Mouse (Mus musculus): Measurements from ENCODE around the gene Atpaf1.
A peak's percentile ranks its signal among the peaks of the same experiment; 100 is the strongest.

The Atpaf1 gene

DNA sequence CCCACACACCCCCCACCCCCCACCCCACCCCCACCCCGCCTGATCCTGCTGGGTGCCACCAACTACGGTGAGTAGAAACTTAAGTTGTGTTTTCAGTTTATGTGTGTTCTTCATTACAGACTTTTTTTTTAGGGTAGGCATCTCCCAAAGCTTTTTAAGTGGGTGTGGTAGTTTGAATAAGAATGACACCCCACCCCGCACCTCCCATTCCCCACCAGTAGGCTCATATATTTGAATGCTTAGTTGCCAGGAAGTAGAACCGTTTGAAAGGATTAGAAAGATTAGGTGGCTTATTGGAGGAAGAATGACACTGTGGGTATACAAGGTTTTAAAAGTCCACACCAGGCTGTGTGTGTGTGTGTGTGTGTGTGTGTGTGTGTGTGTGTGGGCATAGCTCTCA lies 27.7 kb downstream of the Atpaf1 start:
- DNase-seq (ENCODE audit: low spot score in 2 of 2), result no peak

DNA sequence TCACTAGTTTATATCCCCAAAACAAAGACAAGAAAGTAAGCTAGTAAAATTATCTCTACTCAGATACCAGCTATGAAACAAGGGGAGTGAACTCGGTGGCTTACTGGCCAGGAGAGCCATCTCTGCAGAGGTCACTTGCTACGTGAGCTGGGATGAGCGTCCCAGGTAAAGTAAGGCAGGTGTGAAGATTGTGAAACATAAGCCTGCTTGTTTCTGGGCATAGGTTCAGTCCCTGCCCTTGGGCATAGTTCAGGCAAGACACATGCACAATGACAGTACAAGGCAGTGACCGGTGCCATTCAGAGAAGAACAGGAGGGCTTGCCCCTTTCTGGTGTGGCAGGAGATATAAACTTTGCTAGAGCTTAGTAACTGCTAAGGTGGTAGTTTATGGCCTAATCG lies 31.0 kb downstream of the Atpaf1 start:
- no peak for DNase-seq (ENCODE audit: low spot score in 2 of 2)

DNA sequence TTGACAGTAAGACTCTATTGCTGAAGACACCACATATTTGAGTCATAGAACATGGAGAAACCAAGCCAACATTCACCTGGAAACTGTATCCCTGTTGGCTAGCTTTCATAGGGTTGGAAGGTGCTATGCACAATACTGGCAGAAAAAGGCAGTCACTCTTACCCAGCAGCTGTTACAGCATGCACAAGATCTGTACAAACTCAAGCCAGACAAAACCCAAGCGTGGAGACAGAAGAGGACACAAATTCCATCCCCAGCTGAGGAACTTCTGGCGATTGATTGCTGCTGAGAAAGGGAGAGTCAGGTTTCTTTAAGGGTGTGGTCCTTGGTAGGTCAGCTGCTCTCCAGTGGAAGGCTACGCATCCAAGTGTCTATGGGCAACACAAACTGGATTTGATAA lies 35.6 kb downstream of the Atpaf1 start:
- DNase-seq (ENCODE audit: low spot score in 2 of 2), result no peak

DNA sequence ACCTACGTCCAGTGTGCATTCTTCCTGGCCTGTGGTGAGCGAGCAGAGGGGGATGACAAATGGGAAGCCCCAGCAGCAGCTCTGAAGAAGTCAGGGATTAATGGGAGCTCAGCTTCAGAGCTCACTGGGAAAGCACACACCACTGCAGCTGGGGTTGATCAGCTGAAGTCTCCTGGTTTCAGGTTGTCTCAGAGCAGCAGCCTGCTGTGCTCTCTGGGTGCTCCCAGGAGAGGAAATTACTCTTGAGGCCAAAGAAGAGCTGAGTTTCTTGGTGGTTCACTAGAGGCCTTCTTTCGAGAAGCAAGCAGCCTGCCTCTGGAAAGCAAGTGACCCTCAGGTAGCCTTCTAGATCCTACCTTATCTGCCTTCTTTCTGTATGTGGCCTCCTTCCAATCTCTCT lies 36.3 kb downstream of the Atpaf1 start:
- no peak for DNase-seq (ENCODE audit: low spot score in 2 of 2)

DNA sequence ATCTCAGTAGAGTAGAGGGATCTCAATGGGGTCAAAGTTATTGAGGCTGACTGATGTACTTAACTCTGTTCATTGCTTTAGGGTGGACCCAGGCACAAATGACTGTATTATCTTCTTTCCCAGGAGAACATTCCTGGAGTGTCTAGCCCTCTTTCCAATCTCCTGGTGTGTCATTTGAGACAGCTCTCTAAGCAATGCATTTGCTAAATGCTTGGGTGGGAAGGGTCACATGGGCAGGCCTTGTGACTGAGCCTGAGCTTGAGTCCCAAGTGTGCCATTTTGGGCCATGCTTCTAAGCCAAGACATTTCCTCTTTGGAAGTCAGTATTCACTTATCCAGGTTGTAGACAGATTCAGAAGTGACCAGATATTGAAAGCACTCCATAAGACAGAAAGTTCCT lies 36.8 kb downstream of the Atpaf1 start:
- DNase-seq (ENCODE audit: low spot score in 2 of 2), result no peak

DNA sequence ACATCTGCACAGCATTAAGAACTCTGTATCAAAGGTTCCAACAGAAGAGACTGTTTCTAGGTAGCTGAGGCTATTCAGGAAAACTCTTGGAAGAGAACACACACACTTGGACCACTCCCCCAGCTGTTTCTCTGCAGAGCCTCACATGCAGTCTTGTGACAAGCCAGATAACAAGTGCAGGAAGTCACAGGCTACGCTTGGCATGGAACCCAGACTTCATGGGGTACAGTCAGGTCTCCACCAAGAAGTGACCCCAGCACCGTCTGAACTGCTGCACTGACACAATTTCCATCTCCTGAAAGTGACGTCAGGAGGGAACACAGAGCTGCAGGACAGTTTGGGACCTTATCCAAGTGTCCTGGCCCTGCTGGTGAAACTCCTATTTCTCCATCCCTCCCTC lies 37.3 kb downstream of the Atpaf1 start:
- DNase-seq (ENCODE audit: low spot score in 2 of 2), result no peak

DNA sequence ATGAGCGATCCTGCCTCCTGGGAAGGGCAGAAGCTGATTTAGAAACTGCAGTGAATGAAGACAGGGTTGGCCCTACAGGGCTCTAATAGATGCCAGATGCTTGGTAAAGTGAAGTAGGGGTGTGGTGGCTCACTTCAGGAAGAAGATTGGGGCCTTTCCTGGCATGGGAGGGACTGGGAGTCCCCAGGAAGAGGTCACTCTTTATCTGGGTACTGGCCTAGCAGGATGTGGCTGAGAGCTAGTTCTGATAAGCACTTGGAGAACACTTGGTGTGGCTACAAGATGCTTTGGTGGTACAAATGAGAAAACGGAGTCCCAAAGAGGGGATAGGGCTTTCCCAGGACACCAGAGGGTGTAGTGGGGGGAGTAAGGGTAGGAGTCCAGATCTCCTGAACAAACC lies 39.6 kb downstream of the Atpaf1 start:
- DNase-seq (ENCODE audit: low spot score in 2 of 2), result no peak

DNA sequence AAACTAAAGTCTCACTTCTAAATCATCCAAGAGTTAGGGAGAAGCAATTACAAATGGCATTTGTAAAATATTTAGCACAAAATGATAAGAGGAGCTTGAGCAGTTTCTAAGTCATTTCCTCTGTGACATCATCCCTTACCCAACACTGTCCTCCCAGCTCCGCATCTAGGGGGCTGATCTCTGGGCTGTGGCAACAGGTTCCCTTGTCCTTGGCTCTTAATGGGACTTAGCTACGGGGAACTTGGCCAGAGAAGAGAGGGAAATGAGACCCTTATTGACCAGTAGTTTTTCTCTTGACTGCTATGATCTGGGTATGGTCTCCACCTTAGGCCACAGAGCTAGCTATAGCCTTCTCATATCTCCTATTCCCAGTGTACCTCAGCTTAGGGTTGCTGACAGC lies 40.7 kb downstream of the Atpaf1 start:
- no peak for DNase-seq (ENCODE audit: low spot score in 2 of 2)

DNA sequence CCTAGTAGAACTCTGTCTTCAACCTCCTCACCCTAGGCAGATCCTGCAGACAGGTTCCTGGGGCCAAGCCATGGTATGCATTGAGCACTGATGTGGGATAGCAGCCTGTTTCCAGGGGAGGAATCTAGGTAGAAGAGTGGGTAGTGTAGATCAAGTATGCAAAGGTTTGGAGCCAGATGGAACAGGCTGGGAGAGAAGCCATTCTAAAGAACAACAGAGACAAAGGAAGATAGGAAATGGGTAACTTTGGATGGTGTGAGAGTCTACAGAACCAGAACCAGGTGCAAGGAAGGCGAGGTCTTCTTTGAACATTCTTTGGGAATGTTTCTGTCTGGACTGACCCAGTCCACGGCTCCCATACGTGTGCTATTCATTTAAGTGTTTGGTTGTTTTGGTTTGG lies 42.5 kb downstream of the Atpaf1 start:
- no peak for DNase-seq (ENCODE audit: low spot score in 2 of 2)

DNA sequence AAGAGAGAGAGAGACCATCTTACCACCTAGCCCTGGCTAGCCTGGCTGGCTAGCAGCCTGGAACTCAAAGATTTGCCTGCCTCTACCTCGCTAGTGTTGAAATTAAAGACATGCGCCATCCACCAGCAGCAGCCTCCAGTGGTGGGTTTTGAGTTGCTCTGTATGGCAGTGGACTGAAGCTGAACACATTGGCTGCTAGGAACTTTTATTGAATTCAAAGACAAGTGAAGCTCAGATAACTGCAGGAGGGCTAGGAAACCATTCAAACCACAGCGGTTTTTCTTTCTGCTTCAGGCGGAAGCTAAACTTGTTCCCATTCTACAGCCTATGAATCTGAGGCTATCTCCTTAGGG lies 42.9 kb downstream of the Atpaf1 start:
- DNase-seq (ENCODE audit: low spot score in 2 of 2), result no peak

DNA sequence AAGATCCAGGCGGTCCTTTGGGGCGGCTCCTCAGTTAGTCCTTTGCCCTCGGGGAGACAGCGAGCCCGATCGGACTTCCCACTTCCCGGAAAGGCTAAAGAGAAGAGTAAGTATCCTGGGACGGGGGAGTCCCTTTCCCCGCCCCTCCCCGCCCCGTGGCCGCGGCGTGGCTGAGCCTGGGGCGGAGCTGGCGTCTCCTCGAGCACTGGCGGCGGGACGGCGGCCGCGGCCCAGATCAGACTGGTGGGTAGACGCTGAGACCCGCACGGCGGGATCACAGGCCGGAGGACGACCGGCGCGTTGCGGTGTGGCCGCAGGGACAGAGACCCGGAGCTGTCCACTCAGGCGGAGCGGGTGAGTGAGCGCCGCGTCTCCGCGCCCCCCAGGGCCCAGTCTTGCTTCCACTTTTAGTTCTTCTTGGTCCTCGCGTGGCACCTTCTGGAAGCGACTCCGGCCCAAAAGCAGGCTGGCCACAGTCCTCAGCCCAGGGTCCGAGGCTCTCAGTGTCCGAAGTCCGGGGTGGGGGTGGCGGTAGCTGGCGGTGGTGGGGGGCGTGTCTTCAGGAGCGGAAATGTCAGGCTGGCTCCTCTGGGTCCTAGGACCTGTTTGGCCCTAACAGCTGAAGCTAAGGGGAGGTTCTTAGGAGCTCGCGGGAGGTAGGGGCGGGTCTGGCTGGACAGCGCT lies 43.4 kb downstream of the Atpaf1 start, which contains the start of gene Mob3c:
Mob3c (plus strand) TSS at position 205 of the 684 bp plus-strand sequence.
- peak; percentile 70 to 86 for DNase-seq (ENCODE audit: low spot score in 2 of 2)

DNA sequence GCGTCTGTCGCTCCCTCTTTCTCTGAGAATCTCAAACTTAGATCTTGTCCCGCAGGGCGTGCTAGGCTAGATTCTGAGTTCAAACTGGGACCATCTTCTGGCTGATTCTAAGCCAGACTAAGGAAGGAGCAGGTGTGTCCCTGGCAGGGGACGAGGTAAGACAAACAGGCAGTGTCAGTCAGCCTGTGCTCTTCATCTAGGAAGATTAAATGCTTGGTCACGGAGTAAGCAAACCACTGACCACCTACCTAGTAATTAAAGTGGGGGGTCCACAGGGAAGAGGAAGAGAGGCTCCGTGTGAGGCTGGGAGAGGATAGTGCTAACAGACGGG lies 43.9 kb downstream of the Atpaf1 start:
- no peak for DNase-seq (ENCODE audit: low spot score in 2 of 2)

DNA sequence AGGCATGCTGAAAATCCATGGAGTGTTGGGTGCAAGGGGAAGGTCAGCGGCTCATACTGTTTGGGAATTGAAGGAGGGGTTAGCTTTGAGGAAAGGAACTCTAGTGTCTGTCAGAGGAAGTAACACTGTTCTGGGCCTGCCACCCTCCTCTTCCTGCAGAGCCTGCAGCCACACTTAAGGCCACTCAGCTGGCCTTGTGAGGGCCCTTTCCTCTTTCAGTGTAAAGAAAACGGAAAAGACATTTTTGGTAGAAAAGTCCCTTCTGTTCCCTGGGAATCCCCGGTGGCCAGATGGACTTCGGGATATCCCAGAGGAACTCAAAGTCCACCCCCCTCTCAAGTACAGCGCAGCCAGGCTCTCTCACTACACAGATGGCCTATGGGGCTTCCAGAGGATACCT lies 45.9 kb downstream of the Atpaf1 start:
- no peak for DNase-seq (ENCODE audit: low spot score in 2 of 2)

DNA sequence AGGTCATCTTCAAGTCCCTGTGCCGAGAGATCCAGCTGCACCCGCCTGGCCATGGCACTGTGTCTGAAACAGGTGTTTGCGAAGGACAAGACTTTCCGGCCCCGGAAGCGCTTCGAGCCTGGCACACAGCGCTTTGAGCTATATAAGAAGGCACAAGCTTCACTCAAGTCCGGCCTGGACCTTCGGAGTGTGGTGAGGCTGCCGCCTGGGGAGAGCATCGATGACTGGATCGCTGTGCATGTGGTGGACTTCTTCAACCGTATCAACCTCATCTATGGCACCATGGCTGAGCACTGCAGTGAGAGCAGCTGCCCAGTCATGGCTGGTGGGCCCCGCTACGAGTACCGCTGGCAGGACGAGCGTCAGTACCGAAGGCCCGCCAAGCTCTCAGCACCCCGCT lies 46.6 kb downstream of the Atpaf1 start:
- DNase-seq (ENCODE audit: low spot score in 2 of 2), result no peak

DNA sequence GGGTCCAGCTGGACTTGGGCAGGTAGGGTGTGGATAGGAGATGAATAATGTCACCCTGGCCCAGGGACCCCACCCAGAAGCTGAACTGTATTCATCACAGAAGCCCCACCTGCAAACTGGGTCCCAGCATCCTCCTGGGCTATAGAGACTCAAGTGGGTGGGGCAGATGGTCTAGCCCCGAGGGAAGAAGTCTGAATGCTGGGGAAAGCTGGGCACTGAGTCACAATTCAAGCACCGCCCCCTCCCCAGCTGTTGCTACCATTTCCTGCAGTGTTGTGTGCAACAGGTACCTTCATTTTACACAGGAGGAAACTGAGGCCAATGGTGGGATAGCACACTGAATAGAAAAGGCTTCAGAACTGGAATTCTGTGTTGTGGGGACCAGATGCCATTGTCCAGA lies 47.4 kb downstream of the Atpaf1 start:
- DNase-seq (ENCODE audit: low spot score in 2 of 2), result no peak

DNA sequence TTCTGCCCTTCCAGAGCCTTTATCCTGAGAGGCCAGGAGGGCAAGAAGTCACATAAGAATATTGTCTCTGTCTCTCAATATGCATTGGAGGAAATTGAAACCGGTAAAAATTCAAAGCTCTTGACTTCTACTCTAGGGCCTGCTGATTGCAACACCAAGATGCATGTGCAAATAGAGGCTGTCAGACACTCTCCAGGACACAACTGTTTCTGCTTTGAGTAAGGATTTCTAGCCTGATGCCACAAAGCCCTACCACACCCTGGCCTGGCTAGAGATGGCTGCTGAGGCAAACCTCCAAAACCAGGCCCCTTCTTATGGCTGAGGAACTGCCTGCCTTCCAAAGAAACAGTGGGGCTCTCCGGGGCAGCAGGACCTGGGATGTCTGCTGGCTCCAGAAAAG lies 51.0 kb downstream of the Atpaf1 start:
- DNase-seq (ENCODE audit: low spot score in 2 of 2), result no peak

DNA sequence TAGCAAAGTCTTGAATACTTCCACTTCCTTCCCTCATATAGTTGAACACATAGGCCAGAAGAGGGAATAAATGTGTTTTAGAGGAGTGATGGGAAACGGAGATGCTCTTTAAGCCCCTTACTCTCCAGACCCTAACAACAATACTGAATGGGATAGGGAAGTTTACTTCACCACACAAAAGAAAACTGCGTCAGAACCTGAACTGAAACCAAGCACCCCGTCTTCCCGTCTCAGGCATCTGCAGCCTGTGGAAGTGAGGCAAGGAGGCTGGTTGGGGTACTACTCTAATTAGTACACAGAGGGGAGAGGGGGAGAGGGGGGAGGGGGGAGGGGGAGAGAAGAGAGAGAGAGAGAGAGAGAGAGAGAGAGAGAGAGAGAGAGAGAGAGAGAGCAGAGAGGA lies 53.6 kb downstream of the Atpaf1 start:
- DNase-seq (ENCODE audit: low spot score in 2 of 2), result no peak

DNA sequence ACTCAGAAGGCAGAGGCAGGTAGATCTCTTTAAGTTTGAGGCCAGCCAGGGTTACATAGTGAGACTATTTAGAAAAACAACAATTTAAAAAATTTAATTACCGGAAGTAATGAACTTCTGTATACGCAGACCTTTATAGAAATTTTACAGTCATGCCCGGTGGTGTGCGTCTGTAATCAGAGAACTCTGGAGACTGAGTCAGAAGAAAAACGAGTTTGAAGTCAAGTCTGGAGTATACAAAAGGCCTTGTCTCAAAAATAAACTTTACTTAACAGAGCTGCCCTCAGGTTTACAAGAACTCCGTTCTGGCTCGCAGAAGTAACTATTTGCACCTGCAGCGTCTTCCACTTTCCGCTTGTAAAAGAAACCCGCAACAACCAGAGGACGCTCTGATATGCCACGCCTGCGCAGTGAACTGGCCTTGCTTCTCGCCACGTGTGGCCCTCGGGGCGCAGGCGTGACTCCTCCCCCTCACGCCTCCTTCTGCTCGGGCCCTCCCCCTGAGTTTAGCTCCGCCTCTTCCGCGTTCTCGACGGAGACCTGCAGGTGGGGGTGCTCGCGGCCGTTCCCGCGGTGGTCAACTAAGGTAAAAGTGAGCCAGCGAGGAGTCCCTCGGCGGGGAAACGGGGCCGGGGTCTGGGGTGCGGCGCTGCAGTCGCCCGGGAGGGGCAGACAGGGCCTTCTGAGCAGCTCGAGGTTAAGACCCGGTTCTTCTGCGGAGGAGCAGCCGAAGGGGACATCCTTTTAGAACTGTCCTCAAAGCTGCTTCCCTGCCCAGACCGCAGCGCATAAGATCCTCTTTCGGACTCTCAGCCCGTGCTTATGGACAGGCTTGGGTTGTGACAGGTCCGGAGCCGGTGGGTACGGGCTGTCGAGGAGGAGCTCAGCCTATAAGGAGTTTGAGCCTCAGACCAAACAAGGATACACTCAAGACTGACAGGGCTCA lies 54.4 kb downstream of the Atpaf1 start, which contains the start of gene Mknk1:
Mknk1 (plus strand) TSS at position 503 of the 946 bp plus-strand sequence.
- peak; percentile 94 to 96 for DNase-seq (ENCODE audit: low spot score in 2 of 2)

DNA sequence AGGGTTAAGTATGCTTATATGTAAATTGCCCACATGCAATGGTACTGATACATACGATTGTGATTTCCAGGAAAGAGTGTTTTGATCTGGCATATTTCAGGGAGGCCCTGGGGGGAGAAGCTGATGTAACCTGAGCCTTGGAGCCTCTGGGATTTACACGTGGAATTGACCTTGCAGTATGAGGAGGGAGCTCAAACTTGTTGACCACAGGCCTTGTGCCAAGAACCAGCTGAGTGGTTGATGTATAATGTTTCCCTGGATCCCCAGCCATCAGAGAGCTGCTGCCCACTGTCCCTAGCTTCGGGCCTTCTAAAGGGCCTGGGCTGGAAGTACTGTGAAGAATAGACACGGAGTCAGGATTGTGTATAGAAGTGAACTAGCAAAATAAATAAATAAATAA lies 55.3 kb downstream of the Atpaf1 start:
- DNase-seq (ENCODE audit: low spot score in 2 of 2), result no peak

DNA sequence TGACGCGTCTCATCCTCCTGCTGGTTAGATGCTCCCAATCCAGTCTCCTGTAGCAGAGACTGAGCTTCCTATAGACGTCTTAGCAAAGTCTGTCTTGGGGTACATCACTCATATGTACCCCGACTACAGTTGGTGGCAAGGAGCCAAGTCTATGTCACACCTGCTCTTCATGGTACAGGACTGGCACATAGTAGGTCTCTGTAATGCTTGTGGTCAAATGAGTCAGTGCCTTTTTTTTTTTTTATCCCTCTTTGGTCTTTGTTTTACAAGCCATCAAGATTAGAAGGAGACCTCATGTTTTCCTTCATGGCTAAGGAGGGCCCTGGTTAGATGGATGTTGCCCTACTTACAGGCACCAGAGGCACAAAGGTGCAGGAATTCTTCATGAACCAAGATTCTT lies 56.2 kb downstream of the Atpaf1 start:
- DNase-seq (ENCODE audit: low spot score in 2 of 2), result no peak

DNA sequence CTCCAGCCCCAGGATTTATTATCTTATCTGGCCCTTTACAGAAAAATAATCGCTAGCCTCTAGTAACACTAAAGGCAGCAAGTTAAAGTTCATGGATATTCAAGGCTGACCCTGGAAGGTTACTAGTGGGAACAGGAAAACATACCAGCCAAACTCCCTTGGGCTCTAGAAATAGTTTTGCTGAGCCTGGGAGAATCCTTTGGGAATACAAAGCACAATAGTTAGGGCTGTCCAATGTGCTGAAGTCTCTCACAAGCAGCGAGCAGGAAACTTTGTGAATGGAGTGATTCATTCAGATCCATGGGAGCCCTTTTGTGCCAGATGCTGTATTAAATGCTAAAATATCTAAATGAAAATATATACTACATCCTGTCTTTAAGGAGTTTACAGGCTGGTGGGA lies 62.0 kb downstream of the Atpaf1 start:
- DNase-seq (ENCODE audit: low spot score in 2 of 2), result no peak

DNA sequence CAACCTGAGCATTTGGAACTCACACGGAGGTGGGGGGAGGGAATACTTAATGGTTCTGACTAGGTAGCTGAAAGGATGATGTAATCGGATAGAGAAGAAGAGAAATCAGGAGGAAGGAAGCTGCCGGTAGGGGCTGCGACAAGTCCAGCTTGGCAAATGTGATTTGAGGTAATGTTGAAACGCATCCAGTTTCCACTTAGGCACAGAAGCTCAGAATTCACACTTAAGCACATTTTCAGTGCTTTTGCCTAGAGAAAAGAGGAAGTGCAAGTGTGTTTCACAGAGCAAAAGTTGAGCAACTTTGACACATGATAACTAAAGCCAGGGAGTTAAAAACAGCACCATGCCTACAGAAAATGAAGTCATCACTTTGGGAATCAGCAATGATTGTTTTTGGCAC lies 62.8 kb downstream of the Atpaf1 start:
- DNase-seq (ENCODE audit: low spot score in 2 of 2), result no peak

DNA sequence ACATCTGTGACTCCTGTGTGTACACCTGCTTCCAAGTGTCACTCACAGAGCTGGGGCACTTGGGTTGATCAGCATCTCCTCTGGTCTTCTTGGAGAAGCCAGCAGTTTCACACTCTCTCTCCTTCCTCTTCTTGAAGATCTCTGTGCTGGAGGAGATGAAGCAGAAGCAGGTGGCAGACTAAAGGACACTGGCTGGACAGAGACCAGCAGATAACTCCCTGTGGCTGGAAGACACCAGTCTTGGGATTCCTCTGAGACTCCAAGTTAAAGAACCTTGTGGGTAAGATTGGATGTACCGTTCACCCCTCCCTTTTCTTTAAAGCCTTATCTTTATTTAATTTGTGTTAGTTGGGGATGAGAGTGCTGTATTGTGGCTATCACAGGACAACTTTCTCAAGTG lies 63.5 kb downstream of the Atpaf1 start:
- no peak for DNase-seq (ENCODE audit: low spot score in 2 of 2)

Measured in spleen, postnatal 4 days (tissue).